Comparison of ENCODE assay signal across 10 mouse cellular contexts in genomic region chr7:63907778-63908495, GRCm38 (mm10). TPM values are rescaled to one million over a fixed set of nuclear protein-coding genes. Genes with fewer than 3 reads are reported as not detected.
DNase-seq lines count a peak whose midpoint lies in the region; ATAC-seq and TF ChIP-seq lines count a peak whose summit lies in the region.
"Had no signal": no experiment of that assay in that cellular context is flagged by ENCODE, and none has a peak within 500 bp of the region (broad histone marks: within the 10 kb centered on the region; RNA-seq: fewer than 3 reads in every experiment).

No protein-coding gene starts in this region.

- H3K4me3 ChIP-seq in left cerebral cortex, adult 2 months = no peak overlapping the region
- H3K4me3 ChIP-seq in heart, postnatal 0 days (ENCODE audit: low read depth, low read length) = no peak overlapping the region
- no peak overlapping the region for H3K4me3 ChIP-seq in midbrain, embryonic 15.5 days

- DNase-seq in left cerebral cortex, adult 2 months (ENCODE audit: extremely low spot score in 1 of 2, low spot score in 2 of 2) = no peak
- no peak for DNase-seq in left cerebral cortex, postnatal 36 days (ENCODE audit: low spot score in 2 of 2)
- DNase-seq in cerebellum, adult 9-11 months = peak; percentile 88
- no peak for DNase-seq in heart, postnatal 0 days (ENCODE audit: low spot score)
- no peak for DNase-seq in spleen, postnatal 10 days (ENCODE audit: low spot score in 2 of 2)
- no peak for DNase-seq in embryo, embryonic 11 days
- DNase-seq in gastrocnemius, postnatal 25 days = no peak
- DNase-seq: gastrocnemius, postnatal 36 days; lung, adult 2 months had no signal

- no peak for TF ChIP-seq CTCF in left cerebral cortex, adult 2 months (IDR thresholded peaks at IDR 0.05)
- TF ChIP-seq CTCF in heart, postnatal 0 days (IDR thresholded peaks at IDR 0.05; ENCODE audit: low read depth) = no peak

- H3K27me3 ChIP-seq in heart, postnatal 0 days (ENCODE audit: control insufficient read depth, insufficient read depth, low read length) = no peaks in the 10 kb centered on the region
- H3K27me3 ChIP-seq in midbrain, embryonic 15.5 days (replicated peaks) = no peaks in the 10 kb centered on the region

- peak overlapping the region; percentile 28; the same call in 1 of the 2 replicates for H3K9ac ChIP-seq in heart, postnatal 0 days (replicated peaks; ENCODE audit: low read depth, low read length)
- H3K9ac ChIP-seq in midbrain, embryonic 15.5 days = no peak overlapping the region

- WGBS in heart, postnatal 0 days = 69% methylated on average over 5 of the region's 5 CpGs
- WGBS in midbrain, embryonic 15.5 days = 80% methylated on average over 5 of the region's 5 CpGs

- no peak overlapping the region for H3K4me2 ChIP-seq in heart, postnatal 0 days (ENCODE audit: low read depth, low read length)
- H3K4me2 ChIP-seq in midbrain, embryonic 15.5 days = no peak overlapping the region

- no peaks in the 10 kb centered on the region for H3K9me3 ChIP-seq in heart, postnatal 0 days (replicated peaks; ENCODE audit: control insufficient read depth, low read length)
- no peaks in the 10 kb centered on the region for H3K9me3 ChIP-seq in midbrain, embryonic 15.5 days

- ATAC-seq in heart, postnatal 0 days (ENCODE audit: insufficient read depth, low read depth) = no peak
- no peak for ATAC-seq in midbrain, embryonic 15.5 days (replicated peaks)

- H3K36me3 ChIP-seq in heart, postnatal 0 days (replicated peaks; ENCODE audit: control insufficient read depth, insufficient read depth, low read length) = no peaks in the 10 kb centered on the region
- H3K36me3 ChIP-seq in midbrain, embryonic 15.5 days (replicated peaks) = no peaks in the 10 kb centered on the region

- TF ChIP-seq EP300 in heart, postnatal 0 days (IDR thresholded peaks at IDR 0.05; ENCODE audit: low read depth) = no peak

- H3K27ac ChIP-seq in left cerebral cortex, adult 2 months = peak overlapping the region; percentile 80
- H3K27ac ChIP-seq in heart, postnatal 0 days (ENCODE audit: low read depth) = peak overlapping the region; percentile 73
- H3K27ac ChIP-seq in midbrain, embryonic 15.5 days = peak overlapping the region; percentile 61; the same call in 1 of the 2 replicates

- H3K4me1 ChIP-seq in heart, postnatal 0 days (ENCODE audit: control insufficient read depth, insufficient read depth) = peaks cover 81% of the 10 kb centered on the region
- H3K4me1 ChIP-seq in midbrain, embryonic 15.5 days = peaks cover 44% of the 10 kb centered on the region

- intact Hi-C loops in left cerebral cortex, adult 2 months (cut with DNase I) = no loop called here
- intact Hi-C loops in left cerebral cortex, postnatal 36 days (cut with DNase I) = no loop called here

RNA-seq across cellular contexts. Expression of gene E030018B13Rik, which starts 8.7 kb away (rescaled TPM):
- not detected for total RNA-seq in left cerebral cortex, adult 2 months (2021)
- total RNA-seq in left cerebral cortex, postnatal 36 days (2021) = not detected
- not detected in 2 replicates for total RNA-seq in heart, postnatal 0 days (2014; rRNA removed; ENCODE audit: low replicate concordance)
- 0.11 and 0.15 TPM in 2 replicates for polyA plus RNA-seq in heart, postnatal 0 days (2015; fragmentation: Nextera tagmentation; extraction: Ambion mirVana)
- polyA plus RNA-seq in midbrain, embryonic 15.5 days (2015; fragmentation: Nextera tagmentation; extraction: Ambion mirVana) = 0.17 and 0.23 TPM in 2 replicates
- total RNA-seq in gastrocnemius, postnatal 25 days (2021) = not detected
- total RNA-seq: gastrocnemius, postnatal 36 days had no signal
- polyA plus RNA-seq: lung, adult 2 months had no signal

RNA-seq across cellular contexts. Expression of gene Klf13, which starts 30.8 kb away (rescaled TPM):
- 100 to 1,000 TPM; 179 to 199 TPM for total RNA-seq in left cerebral cortex, adult 2 months (2021)
- 100 to 1,000 TPM; 168 to 175 TPM for total RNA-seq in left cerebral cortex, postnatal 36 days (2021)
- 40.7 and 47.4 TPM in 2 replicates for total RNA-seq in heart, postnatal 0 days (2014; rRNA removed; ENCODE audit: low replicate concordance)
- 26.0 and 26.5 TPM in 2 replicates for polyA plus RNA-seq in heart, postnatal 0 days (2015; fragmentation: Nextera tagmentation; extraction: Ambion mirVana)
- polyA plus RNA-seq in midbrain, embryonic 15.5 days (2015; fragmentation: Nextera tagmentation; extraction: Ambion mirVana) = 21.7 and 23.4 TPM in 2 replicates
- total RNA-seq in gastrocnemius, postnatal 25 days (2021) = 10 to 100 TPM; 38.9 to 43.1 TPM
